Comparison of ENCODE assay signal across 11 mouse cellular contexts in genomic region chr17:27041046-27041786, GRCm38 (mm10). TPM values are rescaled to one million over a fixed set of nuclear protein-coding genes. Genes with fewer than 3 reads are reported as not detected.
DNase-seq lines count a peak whose midpoint lies in the region; ATAC-seq and TF ChIP-seq lines count a peak whose summit lies in the region.
"Had no signal": no experiment of that assay in that cellular context is flagged by ENCODE, and none has a peak within 500 bp of the region (broad histone marks: within the 10 kb centered on the region; RNA-seq: fewer than 3 reads in every experiment).

No protein-coding gene starts in this region.

- H3K4me1 ChIP-seq in forebrain, embryonic 12.5 days = peaks cover 30% of the 10 kb centered on the region
- peaks cover 13% of the 10 kb centered on the region; the same call in 1 of the 2 replicates for H3K4me1 ChIP-seq in forebrain, embryonic 11.5 days (replicated peaks; ENCODE audit: control insufficient read depth, insufficient read depth, low read length)
- peaks cover 9% of the 10 kb centered on the region; the same call in 1 of the 2 replicates for H3K4me1 ChIP-seq in liver, postnatal 0 days (ENCODE audit: insufficient read depth)
- H3K4me1 ChIP-seq in limb, embryonic 11.5 days (ENCODE audit: control insufficient read depth, insufficient read depth, low read length) = peaks cover 48% of the 10 kb centered on the region

- no peak for ATAC-seq in forebrain, embryonic 12.5 days (ENCODE audit: low FRiP score)
- ATAC-seq in forebrain, embryonic 11.5 days (replicated peaks; ENCODE audit: low FRiP score) = no peak
- ATAC-seq in liver, postnatal 0 days = no peak
- ATAC-seq in limb, embryonic 11.5 days (ENCODE audit: insufficient number of reproducible peaks, low FRiP score, low TSS enrichment, low read depth) = no peak

- H3K4me2 ChIP-seq in forebrain, embryonic 12.5 days = no peak overlapping the region
- no peak overlapping the region for H3K4me2 ChIP-seq in forebrain, embryonic 11.5 days (ENCODE audit: low read depth, low read length, severe bottlenecking)
- H3K4me2 ChIP-seq in liver, postnatal 0 days (ENCODE audit: low read depth, low read length) = no peak overlapping the region
- no peak overlapping the region for H3K4me2 ChIP-seq in limb, embryonic 11.5 days (ENCODE audit: low read depth, severe bottlenecking)

- H3K9ac ChIP-seq in forebrain, embryonic 12.5 days = peak overlapping the region; percentile 25; the same call in 1 of the 2 replicates
- H3K9ac ChIP-seq in forebrain, embryonic 11.5 days (ENCODE audit: low read length) = no peak overlapping the region
- no peak overlapping the region for H3K9ac ChIP-seq in liver, postnatal 0 days (replicated peaks)
- H3K9ac ChIP-seq in limb, embryonic 11.5 days (ENCODE audit: low read length) = no peak overlapping the region

- H3K9me3 ChIP-seq in forebrain, embryonic 12.5 days = no peaks in the 10 kb centered on the region
- H3K9me3 ChIP-seq in forebrain, embryonic 11.5 days (ENCODE audit: control insufficient read depth, low read length) = no peaks in the 10 kb centered on the region
- H3K9me3 ChIP-seq in liver, postnatal 0 days (ENCODE audit: low read length) = no peaks in the 10 kb centered on the region
- no peaks in the 10 kb centered on the region for H3K9me3 ChIP-seq in limb, embryonic 11.5 days (ENCODE audit: control insufficient read depth, low read length)

- no peak for DNase-seq in forebrain, embryonic 11.5 days (ENCODE audit: low spot score)
- DNase-seq in liver, postnatal 0 days = no peak
- DNase-seq in liver (no peak), MN1 (ENCODE audit: low spot score) (peak; percentile 58)
- no peak for DNase-seq in limb, embryonic 11.5 days (ENCODE audit: low spot score)
- DNase-seq in cerebellum, postnatal 10 days = no peak
- DNase-seq in thymus, postnatal 4 days = no peak
- DNase-seq: adrenal gland, adult 2 months; cerebellum, adult 2 months; gastrocnemius, postnatal 10 days had no signal

- no peaks in the 10 kb centered on the region for H3K36me3 ChIP-seq in forebrain, embryonic 12.5 days (replicated peaks)
- no peaks in the 10 kb centered on the region for H3K36me3 ChIP-seq in forebrain, embryonic 11.5 days (ENCODE audit: control insufficient read depth, insufficient read depth, low read length)
- H3K36me3 ChIP-seq in liver, postnatal 0 days (replicated peaks; ENCODE audit: insufficient read depth, low read length) = no peaks in the 10 kb centered on the region
- no peaks in the 10 kb centered on the region for H3K36me3 ChIP-seq in limb, embryonic 11.5 days (ENCODE audit: control insufficient read depth, insufficient read depth, low read length)

- no peak for TF ChIP-seq EP300 in liver, postnatal 0 days (IDR thresholded peaks at IDR 0.05; ENCODE audit: low read depth)

- TF ChIP-seq CTCF in liver, postnatal 0 days (IDR thresholded peaks at IDR 0.05; ENCODE audit: low read depth) = no peak

- no peak overlapping the region for H3K27ac ChIP-seq in forebrain, embryonic 12.5 days
- H3K27ac ChIP-seq in forebrain, embryonic 11.5 days (ENCODE audit: low read depth, low read length) = no peak overlapping the region
- peak overlapping the region; percentile 48 for H3K27ac ChIP-seq in liver, postnatal 0 days (ENCODE audit: low read depth)
- H3K27ac ChIP-seq in limb, embryonic 11.5 days (replicated peaks; ENCODE audit: low read depth, low read length) = peak overlapping the region; percentile 90

- H3K4me3 ChIP-seq in forebrain, embryonic 12.5 days (replicated peaks) = no peak overlapping the region
- H3K4me3 ChIP-seq in forebrain, embryonic 11.5 days (ENCODE audit: low read depth, low read length) = no peak overlapping the region
- H3K4me3 ChIP-seq in liver, postnatal 0 days (ENCODE audit: low read depth, low read length) = no peak overlapping the region
- no peak overlapping the region for H3K4me3 ChIP-seq in limb, embryonic 11.5 days (ENCODE audit: low read depth, low read length)

- 36% methylated on average over 13 of the region's 13 CpGs for WGBS in forebrain, embryonic 12.5 days
- 51% methylated on average over 10 of the region's 13 CpGs for WGBS in forebrain, embryonic 11.5 days
- WGBS in liver, postnatal 0 days (ENCODE audit: insufficient replicate concordance) = 67% methylated on average over 10 of the region's 13 CpGs
- 49% methylated on average over 10 of the region's 13 CpGs for WGBS in limb, embryonic 11.5 days

- peaks cover 9% of the 10 kb centered on the region; the same call in 1 of the 2 replicates for H3K27me3 ChIP-seq in forebrain, embryonic 12.5 days
- no peaks in the 10 kb centered on the region for H3K27me3 ChIP-seq in forebrain, embryonic 11.5 days (ENCODE audit: control insufficient read depth, insufficient read depth, low read length)
- no peaks in the 10 kb centered on the region for H3K27me3 ChIP-seq in liver, postnatal 0 days (ENCODE audit: insufficient read depth, low read length)
- H3K27me3 ChIP-seq in limb, embryonic 11.5 days (ENCODE audit: control insufficient read depth, insufficient read depth, low read length) = no peaks in the 10 kb centered on the region

RNA-seq across cellular contexts. Expression of gene Bak1, which starts 12.4 kb away (rescaled TPM):
- polyA plus RNA-seq in forebrain, embryonic 12.5 days (2016; fragmentation: Nextera tagmentation; extraction: Ambion mirVana) = 3.0 and 3.1 TPM in 2 replicates
- 6.6 and 7.6 TPM in 2 replicates for polyA plus RNA-seq in forebrain, embryonic 11.5 days (2014; fragmentation: Nextera tagmentation; extraction: Ambion mirVana)
- 2.7 and 2.9 TPM in 2 replicates for polyA plus RNA-seq in liver, postnatal 0 days (2015; fragmentation: Nextera tagmentation; extraction: Ambion mirVana)
- 10.9 and 15.6 TPM in 2 replicates for polyA plus RNA-seq in limb, embryonic 11.5 days (2014; fragmentation: Nextera tagmentation; extraction: Ambion mirVana)

RNA-seq across cellular contexts. Expression of gene Itpr3, which starts 15.9 kb away (rescaled TPM):
- polyA plus RNA-seq in forebrain, embryonic 12.5 days (2016; fragmentation: Nextera tagmentation; extraction: Ambion mirVana) = 1.6 and 3.3 TPM in 2 replicates
- 1.7 and 2.2 TPM in 2 replicates for polyA plus RNA-seq in forebrain, embryonic 11.5 days (2014; fragmentation: Nextera tagmentation; extraction: Ambion mirVana)
- 0.36 and 0.45 TPM in 2 replicates for polyA plus RNA-seq in liver, postnatal 0 days (2015; fragmentation: Nextera tagmentation; extraction: Ambion mirVana)
- polyA plus RNA-seq in limb, embryonic 11.5 days (2014; fragmentation: Nextera tagmentation; extraction: Ambion mirVana) = 2.5 and 3.0 TPM in 2 replicates

Comparison
In these comparisons a context has a peak if more than half of its experiments do, and no peak if none do; other contexts are left out.
1. H3K27ac ChIP-seq: peak in liver, postnatal 0 days (single experiment) and limb, embryonic 11.5 days (single experiment); none in forebrain, embryonic 12.5 days (single experiment) and forebrain, embryonic 11.5 days (single experiment).